Mouse (Mus musculus): Measurements from ENCODE around the gene Alg14.

DNA sequence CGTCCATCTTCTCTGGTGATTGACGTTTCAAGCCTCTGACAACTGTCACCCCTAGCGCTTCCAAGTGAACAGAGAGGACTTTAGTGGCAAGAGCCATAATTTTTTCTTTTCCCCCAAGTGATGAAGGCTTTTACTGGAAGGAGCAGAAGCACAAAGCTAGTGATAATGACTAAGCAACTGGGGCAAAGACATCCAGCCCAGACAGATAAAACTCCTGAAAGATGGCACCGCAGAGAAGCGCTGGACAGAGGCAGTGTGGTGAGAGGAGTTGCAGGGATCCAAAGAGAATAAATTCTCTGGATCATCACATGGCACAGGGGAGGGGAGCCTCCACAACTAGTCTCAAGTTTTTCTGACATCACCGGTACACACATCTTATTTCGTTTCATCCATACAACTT lies 30.3 kb upstream of the Alg14 start:
- no peak for TF ChIP-seq CTCF (IDR thresholded peaks at IDR 0.05; ENCODE audit: low read depth, low read length)
- TF ChIP-seq POLR2A (IDR thresholded peaks at IDR 0.05; ENCODE audit: insufficient read depth, low read length): no peak
- no peak for TF ChIP-seq EP300 (IDR thresholded peaks at IDR 0.05; ENCODE audit: insufficient read depth, low read depth, low read length)
